Mouse (Mus musculus) heart, adult 2 months (tissue): ENCODE results near the gene Kptn.

Experiments used
- CTCF ChIP-seq: fragments of 200-600 bp; IDR thresholded peaks from 2 replicates; pipeline ENCODE4 v1.8.1; 2022; ENCODE audit warnings: antibody characterized with exemption, mild to moderate bottlenecking, moderate library complexity
- POLR2A ChIP-seq: fragments of 200-500 bp; IDR thresholded peaks from 2 replicates; pipeline ENCODE4 v1.6.1; 2011; ENCODE audit warnings: mild to moderate bottlenecking, low read depth, low read length, control low read depth; ENCODE audit not compliant: insufficient read depth

DNA sequence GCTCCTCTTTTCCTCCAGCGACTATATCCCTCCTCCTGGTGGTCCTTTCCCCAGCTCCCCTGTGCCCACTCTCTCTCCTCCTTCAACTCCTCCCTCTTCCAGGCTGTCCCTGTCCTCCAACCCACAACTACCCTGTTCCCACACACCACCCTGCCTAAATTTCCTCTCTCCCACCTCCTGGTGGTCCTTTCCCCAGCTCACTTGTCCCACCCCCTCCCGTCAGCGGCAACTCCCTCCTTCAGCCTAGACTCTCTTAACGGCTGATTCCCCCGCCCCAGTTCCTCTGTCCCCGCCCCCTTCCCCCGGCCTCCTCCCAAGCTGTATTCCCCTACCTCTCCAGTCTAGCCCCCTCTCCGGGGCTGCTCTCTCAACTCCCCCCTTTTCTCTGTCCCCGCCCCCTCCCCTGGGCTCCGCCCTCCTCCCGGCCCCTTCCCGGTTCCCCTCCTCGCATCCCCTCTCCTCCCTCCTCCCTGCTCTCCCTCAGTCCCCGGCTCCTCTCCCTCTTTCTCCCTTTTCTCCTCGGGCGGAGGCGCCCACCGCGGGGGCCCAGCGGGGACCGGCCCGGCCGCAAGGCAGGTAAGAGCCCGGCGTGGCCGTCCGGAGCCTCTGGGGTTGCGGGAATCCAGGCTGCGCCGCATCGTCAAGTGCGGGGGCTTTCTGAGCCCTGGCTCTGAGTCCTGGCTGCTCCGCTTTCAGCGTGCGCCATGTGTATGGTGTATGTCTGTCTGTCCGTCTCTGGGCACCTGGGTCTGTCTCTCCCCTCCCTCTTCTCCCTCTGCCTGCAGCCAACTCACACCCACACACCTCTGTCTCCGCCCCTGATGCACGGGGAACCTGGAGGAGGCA lies 10.4 kb downstream of the Kptn start:
- TF ChIP-seq CTCF = no peak
- no peak for TF ChIP-seq POLR2A
